Mouse (Mus musculus) erythroblast, adult 5-6 weeks (primary cell): Measurements from ENCODE around the gene Hivep2. TPM values are rescaled to one million over a fixed set of nuclear protein-coding genes. Genes with fewer than 3 reads are reported as not detected.

ENCODE experiments used
- ATAC-seq: replicated peaks from 2 replicates; pipeline ENCODE4 v1.8.0; 2016; ENCODE audit warnings: moderate number of reproducible peaks, mild to moderate bottlenecking, moderate TSS enrichment, inconsistent platforms; ENCODE audit not compliant: poor library complexity, low FRiP score, severe bottlenecking
- total RNA-seq, 2 experiments: library from RNA; stranded (forward) in 1 of 2; stranded (reverse) in 1 of 2; fragments of 150-400 nt in 1 of 2; fragments of 200-764, 138-1000 nt in 1 of 2; gene quantifications; 2 replicates each; pipeline versions ENCODE4 v1.2.3 to v1.2.4; 2015 to 2017; ENCODE audit warnings: low replicate concordance in 2 of 2

Gene Hivep2
- total RNA-seq, 2 experiments from 2014 or later = 0.51 TPM; not detected in 1

GRCm38 (mm10) chr10:13970321-13970720, 4.4 kb downstream of the Hivep2 start:
- ATAC-seq = no peak

GRCm38 (mm10) chr10:13971268-13971667, 5.4 kb downstream of the Hivep2 start:
- ATAC-seq = no peak

- ATAC-seq = no peak
Measured at GRCm38 (mm10) chr10:13973563-13974179, 7.8 kb downstream of the Hivep2 start.

GRCm38 (mm10) chr10:13974472-13974871, 8.6 kb downstream of the Hivep2 start:
- no peak for ATAC-seq

- no peak for ATAC-seq
Measured at GRCm38 (mm10) chr10:13975861-13976260, 10.0 kb downstream of the Hivep2 start.

GRCm38 (mm10) chr10:13976267-13976666, 10.4 kb downstream of the Hivep2 start:
- ATAC-seq = no peak

- no peak for ATAC-seq
Measured at GRCm38 (mm10) chr10:13982271-13982670, 16.4 kb downstream of the Hivep2 start.

GRCm38 (mm10) chr10:13982769-13983381, 17.0 kb downstream of the Hivep2 start:
- ATAC-seq = 0 out of 2 replicates have a peak, but pooled peaks have one; percentile 39

- ATAC-seq = no peak
Measured at GRCm38 (mm10) chr10:13983631-13984030, 17.8 kb downstream of the Hivep2 start.

GRCm38 (mm10) chr10:13984233-13984632, 18.4 kb downstream of the Hivep2 start:
- ATAC-seq = no peak

- ATAC-seq = no peak
Measured at GRCm38 (mm10) chr10:13986539-13986938, 20.7 kb downstream of the Hivep2 start.

GRCm38 (mm10) chr10:13987336-13987735, 21.5 kb downstream of the Hivep2 start:
- ATAC-seq = no peak

- ATAC-seq = no peak
Measured at GRCm38 (mm10) chr10:13988280-13988679, 22.4 kb downstream of the Hivep2 start.

GRCm38 (mm10) chr10:13988757-13989156, 22.9 kb downstream of the Hivep2 start:
- ATAC-seq = no peak

GRCm38 (mm10) chr10:13990842-13991241, 25.0 kb downstream of the Hivep2 start:
- ATAC-seq = no peak

GRCm38 (mm10) chr10:13993411-13993810, 27.5 kb downstream of the Hivep2 start:
- no peak for ATAC-seq

GRCm38 (mm10) chr10:13997336-13997735, 31.5 kb downstream of the Hivep2 start:
- no peak for ATAC-seq

- no peak for ATAC-seq
Measured at GRCm38 (mm10) chr10:14004769-14005517, 39.1 kb downstream of the Hivep2 start.

GRCm38 (mm10) chr10:14009721-14010120, 43.8 kb downstream of the Hivep2 start:
- no peak for ATAC-seq

- no peak for ATAC-seq
Measured at GRCm38 (mm10) chr10:14016287-14016970, 50.6 kb downstream of the Hivep2 start.
